Mouse (Mus musculus) forebrain, postnatal 0 days (tissue): ENCODE data around the gene Dock9. TPM values are rescaled to one million over a fixed set of nuclear protein-coding genes. Genes with fewer than 3 reads are reported as not detected.
A peak's percentile ranks its signal among the peaks of the same experiment; 100 is the strongest.

Source experiments
- ATAC-seq: fragments of 200-750 bp; cut with Nextera tagmentation; 2 replicates; pipeline ENCODE4 v1.8.0; 2017; ENCODE audit warnings: mild to moderate bottlenecking, moderate library complexity
- DNase-seq: peaks from one replicate; pipeline ENCODE4 v3.0.0-alpha.2; 2015
- H3K27ac ChIP-seq: fragments of 300-500 bp; sonication (generic); 2 replicates; pipeline ENCODE4 v1.5.1; 2014; ENCODE audit warnings: low read depth, mild to moderate bottlenecking, antibody characterized with exemption, low read length, moderate library complexity, mixed read lengths
- H3K27me3 ChIP-seq: fragments of 300-500 bp; sonication (generic); 2 replicates; pipeline ENCODE4 v1.6.1; 2014; ENCODE audit warnings: mild to moderate bottlenecking, low read length, mixed read lengths; ENCODE audit not compliant: insufficient read depth
- H3K36me3 ChIP-seq: fragments of 300-500 bp; sonication (generic); 2 replicates; pipeline ENCODE4 v1.6.1; 2014; ENCODE audit warnings: mild to moderate bottlenecking, moderate library complexity; ENCODE audit not compliant: insufficient read depth
- H3K4me1 ChIP-seq: fragments of 300-500 bp; sonication (generic); 2 replicates; pipeline ENCODE4 v1.6.1; 2014; ENCODE audit warnings: antibody characterized with exemption; ENCODE audit not compliant: insufficient read depth
- H3K4me2 ChIP-seq: fragments of 300-500 bp; sonication (generic); 2 replicates; pipeline ENCODE4 v1.6.1; 2014; ENCODE audit warnings: low read depth, mild to moderate bottlenecking, moderate library complexity
- H3K4me3 ChIP-seq: fragments of 300-500 bp; sonication (generic); 2 replicates; pipeline ENCODE4 v1.5.1; 2014; ENCODE audit warnings: low read depth, low read length, mixed read lengths
- H3K9ac ChIP-seq: fragments of 300-500 bp; sonication (generic); 2 replicates; pipeline ENCODE4 v1.6.1; 2014; ENCODE audit warnings: mild to moderate bottlenecking
- H3K9me3 ChIP-seq: fragments of 300-500 bp; sonication (generic); 2 replicates; pipeline ENCODE4 v1.6.1; 2016; ENCODE audit warnings: low read length
- CTCF ChIP-seq: sonication (generic); IDR thresholded peaks from 2 replicates; pipeline ENCODE4 v1.5.1; 2016; ENCODE audit warnings: antibody characterized with exemption, control low read depth, low read depth
- WGBS: fragments of 180-500 bp; shearing (Covaris S2); extraction: QIAGEN DNeasy Blood & Tissue Kit; methylation state at CpG from one replicate; pipeline ENCODE4 v1.1.7; 2014; 5-methylcytosine and 5-hydroxymethylcytosine counted together
- polyA plus RNA-seq: library from polyadenylated mRNA; unstranded; fragments of >200 nt; fragmentation: Nextera tagmentation; extraction: Ambion mirVana; gene quantifications from 2 replicates; pipeline ENCODE4 v1.2.1, GENCODE M21; 2015
- total RNA-seq: library from RNA; depleted of rRNA; stranded (reverse); fragments of >200 nt; gene quantifications from 2 replicates; pipeline ENCODE4 v1.2.3, GENCODE M21; 2014

The Dock9 gene
- total and polyA plus RNA-seq, 2 experiments from 2014 or later: 14.2 to 87.2 TPM

GRCm38 (mm10) chr14:121573391-121573790, 224.2 kb downstream of the Dock9 start:
- 94% methylated on average over 5 of the region's 5 CpGs for WGBS
- H3K9ac ChIP-seq: no peak overlapping the region
- H3K36me3 ChIP-seq: peaks cover 44% of the 10 kb centered on the region
- H3K27ac ChIP-seq: no peak overlapping the region
- H3K4me1 ChIP-seq: no peaks in the 10 kb centered on the region
- no peaks in the 10 kb centered on the region for H3K27me3 ChIP-seq
- no peak for TF ChIP-seq CTCF
- H3K9me3 ChIP-seq: no peaks in the 10 kb centered on the region
- H3K4me3 ChIP-seq: no peak overlapping the region
- DNase-seq (no peak), ATAC-seq (no peak)
- no peak overlapping the region for H3K4me2 ChIP-seq

DNA sequence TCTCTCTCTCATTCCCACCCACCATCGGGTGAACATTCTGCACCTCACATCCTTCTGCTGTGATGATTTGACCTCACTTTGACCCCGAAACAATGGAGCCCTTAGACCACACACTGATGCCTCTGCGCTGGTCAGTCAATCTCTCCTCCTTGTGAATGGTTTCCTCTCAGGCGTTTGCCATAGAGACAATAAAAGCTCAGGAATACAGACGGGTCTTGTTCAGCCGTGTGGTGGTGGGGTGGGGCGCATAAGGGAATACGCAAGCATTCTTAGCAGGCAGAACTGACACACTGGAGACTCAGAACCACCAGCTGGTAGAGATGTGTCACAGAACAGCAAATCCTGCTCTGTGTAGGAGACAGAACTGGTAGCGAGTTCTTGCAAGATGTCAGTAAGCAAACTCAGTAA, 230.8 kb downstream of the Dock9 start:
- DNase-seq: peak; percentile 54

DNA sequence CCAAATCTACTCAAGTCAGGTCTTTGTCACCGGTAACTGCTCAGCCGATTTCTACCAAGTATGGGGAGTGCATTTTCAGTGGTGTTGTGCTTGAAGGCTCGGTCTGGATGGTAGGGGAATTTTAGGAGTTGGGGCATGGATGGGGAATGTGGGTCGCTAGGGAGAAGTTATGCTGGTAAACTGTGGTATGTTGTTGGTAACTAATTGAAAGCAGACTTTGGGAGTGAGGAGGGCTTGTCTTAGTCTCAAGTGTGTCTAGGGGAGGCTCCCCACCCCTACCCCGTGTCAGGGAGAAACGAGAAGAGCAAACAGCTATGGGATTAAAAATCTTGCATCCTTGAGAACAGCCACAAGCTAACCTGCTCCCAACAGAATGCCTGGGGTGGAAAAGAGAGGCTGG, 231.7 kb downstream of the Dock9 start:
- Histone ChIP-seq H3K4me1 (no peaks in the 10 kb centered on the region), H3K9ac (no peak overlapping the region), H3K4me2 (no peak overlapping the region), H3K27ac (no peak overlapping the region), H3K36me3 (peaks cover 10% of the 10 kb centered on the region; the same call in 1 of the 2 replicates), H3K27me3 (no peaks in the 10 kb centered on the region), H3K9me3 (no peaks in the 10 kb centered on the region), H3K4me3 (no peak overlapping the region)
- DNase-seq (no peak), ATAC-seq (no peak)
- TF ChIP-seq CTCF: no peak
- 50% methylated on average over 6 of the region's 6 CpGs for WGBS

More for the DNA sequence above, 230.8 kb downstream of the Dock9 start:
- H3K27me3 ChIP-seq: no peaks in the 10 kb centered on the region
- peaks cover 3% of the 10 kb centered on the region; the same call in 1 of the 2 replicates for H3K36me3 ChIP-seq
- no peaks in the 10 kb centered on the region for H3K4me1 ChIP-seq
- H3K27ac ChIP-seq: no peak overlapping the region
- no peak for TF ChIP-seq CTCF
- peak; percentile 91 for ATAC-seq
- no peak overlapping the region for H3K4me3 ChIP-seq
- 14% methylated on average over 9 of the region's 9 CpGs for WGBS
- H3K9me3 ChIP-seq: no peaks in the 10 kb centered on the region
- H3K9ac ChIP-seq: no peak overlapping the region
- no peak overlapping the region for H3K4me2 ChIP-seq

DNA sequence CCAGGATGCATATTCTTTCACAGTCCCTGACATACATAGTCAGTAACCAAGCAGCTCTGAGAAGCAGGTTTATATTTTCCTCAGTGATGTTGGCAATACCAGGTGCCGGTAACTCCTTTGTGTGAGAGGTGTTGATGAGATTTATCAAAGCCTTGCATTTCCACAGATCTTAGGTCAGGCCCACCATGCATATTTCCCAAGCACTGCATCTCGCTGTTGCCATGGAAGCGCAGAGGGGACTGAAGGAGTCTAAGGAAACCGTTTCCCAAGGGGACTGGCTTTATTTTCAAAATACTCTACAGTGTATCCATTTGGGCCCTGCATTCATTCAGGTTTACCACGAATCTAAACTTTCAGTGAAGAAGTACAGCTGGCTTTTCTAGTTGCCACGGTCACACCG, 233.0 kb downstream of the Dock9 start:
- H3K36me3 ChIP-seq: peaks cover 16% of the 10 kb centered on the region; the same call in 1 of the 2 replicates

GRCm38 (mm10) chr14:121563954-121564353, 233.7 kb downstream of the Dock9 start:
- no peak overlapping the region for H3K27ac ChIP-seq

More for the DNA sequence above, 233.0 kb downstream of the Dock9 start:
- TF ChIP-seq CTCF: no peak
- WGBS: 27% methylated on average over 7 of the region's 7 CpGs
- peak; percentile 52; the same call in 1 of the 2 replicates for ATAC-seq
- no peaks in the 10 kb centered on the region for H3K9me3 ChIP-seq
- no peak overlapping the region for H3K9ac ChIP-seq
- H3K4me3 ChIP-seq: no peak overlapping the region
- no peaks in the 10 kb centered on the region for H3K4me1 ChIP-seq
- no peaks in the 10 kb centered on the region for H3K27me3 ChIP-seq
- DNase-seq: peak; percentile 51
- no peak overlapping the region for H3K27ac ChIP-seq
- no peak overlapping the region for H3K4me2 ChIP-seq

DNA sequence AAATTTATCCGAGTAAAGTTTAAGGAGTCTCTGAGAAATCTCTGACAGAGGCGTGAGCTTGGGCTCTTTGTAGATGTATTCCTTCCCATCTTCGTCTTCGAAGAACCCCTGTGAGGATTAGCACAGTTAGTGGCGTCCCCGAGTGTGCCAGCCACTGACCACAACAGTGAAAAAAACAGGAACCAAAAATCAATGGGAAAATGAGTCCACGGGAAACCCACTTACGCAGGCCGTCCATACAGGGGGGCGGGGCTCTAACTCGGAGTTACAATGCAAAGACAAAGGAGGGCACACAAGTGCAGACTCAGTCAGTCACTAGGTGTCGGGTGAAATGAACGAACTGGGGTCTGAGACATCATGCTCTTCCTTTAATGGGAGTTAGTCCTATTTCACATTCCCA, 238.6 kb downstream of the Dock9 start:
- H3K9me3 ChIP-seq: no peaks in the 10 kb centered on the region
- no peaks in the 10 kb centered on the region for H3K27me3 ChIP-seq
- H3K27ac ChIP-seq: no peak overlapping the region
- WGBS: 69% methylated on average over 13 of the region's 13 CpGs
- H3K4me3 ChIP-seq: no peak overlapping the region
- no peak for DNase-seq
- no peak for TF ChIP-seq CTCF
- H3K4me1 ChIP-seq: no peaks in the 10 kb centered on the region
- H3K36me3 ChIP-seq: peaks cover 47% of the 10 kb centered on the region
- ATAC-seq: no peak
- no peak overlapping the region for H3K4me2 ChIP-seq
- H3K9ac ChIP-seq: no peak overlapping the region

More at GRCm38 (mm10) chr14:121563954-121564353, 233.7 kb downstream of the Dock9 start:
- Histone ChIP-seq H3K36me3 (peaks cover 21% of the 10 kb centered on the region; the same call in 1 of the 2 replicates), H3K27me3 (no peaks in the 10 kb centered on the region), H3K4me1 (no peaks in the 10 kb centered on the region), H3K4me2 (no peak overlapping the region), H3K4me3 (no peak overlapping the region), H3K9me3 (no peaks in the 10 kb centered on the region), H3K9ac (no peak overlapping the region)
- ATAC-seq (no peak), DNase-seq (no peak)
- TF ChIP-seq CTCF: no peak
- 78% methylated on average over 4 of the region's 4 CpGs for WGBS

DNA sequence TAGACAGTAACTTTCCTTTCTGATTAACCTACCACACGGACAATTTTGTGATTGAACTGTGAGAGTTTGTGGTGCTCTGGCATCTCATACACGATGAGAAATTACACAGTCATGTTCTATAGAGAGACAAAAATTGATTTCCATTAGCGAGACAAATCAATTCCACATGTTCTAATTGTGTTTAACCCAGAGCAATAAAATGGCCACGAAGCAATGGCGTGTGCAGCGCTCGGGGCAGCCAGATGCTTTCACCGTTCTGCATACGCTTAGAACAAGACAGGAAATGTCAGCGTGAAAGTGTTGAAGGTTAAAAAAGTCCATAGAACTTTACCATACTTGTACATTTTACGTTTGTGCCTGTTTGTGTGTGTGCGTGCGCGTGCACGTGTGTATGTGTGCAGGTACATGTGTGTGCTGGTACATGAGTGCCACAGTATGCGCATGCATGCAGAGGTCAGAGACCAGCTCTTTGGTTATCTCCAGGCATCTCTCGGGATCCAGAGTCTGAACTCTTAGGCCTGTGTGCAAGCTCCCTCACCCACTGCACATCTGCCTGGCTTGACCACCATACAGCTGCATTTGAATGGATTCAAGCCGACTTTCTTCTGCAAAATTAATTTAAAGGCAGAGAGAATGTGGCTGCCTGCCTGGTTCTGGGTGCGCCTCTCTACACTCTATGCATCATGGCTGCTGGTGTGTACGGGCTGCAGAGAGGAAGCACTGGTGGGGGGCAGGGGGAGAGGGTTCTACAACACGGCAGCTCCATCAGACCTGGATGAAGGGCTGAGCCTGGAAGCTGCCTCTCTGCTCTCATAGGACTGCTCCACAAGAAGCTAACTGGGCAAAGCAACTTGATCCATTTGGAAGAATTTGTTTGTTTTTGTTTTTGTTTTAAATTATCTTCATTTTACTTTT, 241.0 kb downstream of the Dock9 start:
- DNase-seq: no peak
- Histone ChIP-seq H3K36me3 (peaks cover 62% of the 10 kb centered on the region), H3K4me1 (no peaks in the 10 kb centered on the region), H3K9ac (no peak overlapping the region), H3K27ac (no peak overlapping the region), H3K4me2 (no peak overlapping the region), H3K9me3 (no peaks in the 10 kb centered on the region), H3K27me3 (no peaks in the 10 kb centered on the region), H3K4me3 (no peak overlapping the region)
- TF ChIP-seq CTCF: no peak
- WGBS: 87% methylated on average over 21 of the region's 21 CpGs
- ATAC-seq: no peak
